Mouse (Mus musculus) hindbrain, embryonic 11.5 days (tissue): ENCODE measurements around the gene Cldn17. TPM values are rescaled to one million over a fixed set of nuclear protein-coding genes. Genes with fewer than 3 reads are reported as not detected.
A peak's percentile ranks its signal among the peaks of the same experiment; 100 is the strongest.

ENCODE experiments used
- ATAC-seq: fragments of 200-750 bp; cut with Nextera tagmentation; 2 replicates; pipeline ENCODE4 v1.8.0; 2017; ENCODE audit warnings: mild to moderate bottlenecking, moderate TSS enrichment, moderate library complexity; ENCODE audit not compliant: low FRiP score
- DNase-seq: peaks from one replicate; pipeline ENCODE4 v3.0.0-alpha.2; 2015; ENCODE audit warnings: low spot score
- H3K27ac ChIP-seq: fragments of 300-500 bp; sonication (generic); 2 replicates; pipeline ENCODE4 v1.5.1; 2014; ENCODE audit warnings: mild to moderate bottlenecking, low read depth, low read length
- H3K27me3 ChIP-seq: fragments of 300-500 bp; sonication (generic); 2 replicates; pipeline ENCODE4 v1.6.1; 2014; ENCODE audit warnings: mild to moderate bottlenecking, low read length, moderate library complexity, mixed read lengths; ENCODE audit not compliant: control insufficient read depth, insufficient read depth
- H3K36me3 ChIP-seq: fragments of 300-500 bp; sonication (generic); 2 replicates; pipeline ENCODE4 v1.6.1; 2014; ENCODE audit warnings: mild to moderate bottlenecking, low read length, moderate library complexity, mixed read lengths; ENCODE audit not compliant: control insufficient read depth, insufficient read depth
- H3K4me1 ChIP-seq: fragments of 300-500 bp; sonication (generic); replicated peaks from 2 replicates; pipeline ENCODE4 v1.6.1; 2014; ENCODE audit warnings: low read length, mixed read lengths; ENCODE audit not compliant: control insufficient read depth, insufficient read depth
- H3K4me2 ChIP-seq: fragments of 300-500 bp; sonication (generic); replicated peaks from 2 replicates; pipeline ENCODE4 v1.6.1; 2014; ENCODE audit warnings: mild to moderate bottlenecking, low read depth, low read length
- H3K4me3 ChIP-seq: fragments of 300-500 bp; sonication (generic); 2 replicates; pipeline ENCODE4 v1.5.1; 2014; ENCODE audit warnings: low read depth, low read length
- H3K9ac ChIP-seq: fragments of 300-500 bp; sonication (generic); 2 replicates; pipeline ENCODE4 v1.6.1; 2014; ENCODE audit warnings: low read depth, low read length
- H3K9me3 ChIP-seq: fragments of 300-500 bp; sonication (generic); 2 replicates; pipeline ENCODE4 v1.6.1; 2016; ENCODE audit warnings: low read length; ENCODE audit not compliant: control insufficient read depth
- WGBS: fragments of 180-500 bp; shearing (Covaris S2); extraction: QIAGEN DNeasy Blood & Tissue Kit; methylation state at CpG from one replicate; pipeline ENCODE4 v1.1.7; 2014; 5-methylcytosine and 5-hydroxymethylcytosine counted together
- polyA plus RNA-seq: library from polyadenylated mRNA; unstranded; fragments of >200 nt; fragmentation: Nextera tagmentation; extraction: Ambion mirVana; gene quantifications from 2 replicates; pipeline ENCODE4 v1.2.1, GENCODE M21; 2014

Cldn17 gene
- not detected in 2 replicates for polyA plus RNA-seq

DNA sequence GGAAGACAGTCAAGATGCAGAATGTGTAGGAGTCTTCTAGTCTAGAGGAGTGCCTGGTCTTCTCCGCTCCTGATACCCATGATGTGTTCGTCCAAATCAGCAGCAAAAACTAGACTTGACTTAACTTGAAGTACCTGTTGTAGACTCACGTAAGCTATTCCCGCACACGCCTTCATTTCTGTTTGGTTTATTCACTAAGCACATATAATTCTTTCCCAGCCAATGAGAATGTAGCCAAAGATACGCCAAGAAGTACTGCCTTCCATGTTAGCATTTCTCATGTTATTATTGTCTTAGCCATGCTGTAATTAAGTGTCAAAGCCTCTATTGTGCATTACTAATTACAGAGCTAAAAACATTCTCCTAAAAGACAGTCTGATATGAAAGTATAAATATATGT, at the start of gene Cldn17:
TSS of gene Cldn17 (minus strand) at position 101 of the 400 bp plus-strand sequence.
- no peaks in the 10 kb centered on the region for H3K27me3 ChIP-seq
- no peaks in the 10 kb centered on the region for H3K36me3 ChIP-seq
- no peaks in the 10 kb centered on the region for H3K9me3 ChIP-seq
- no peak within 1 kb of the TSS for H3K4me2 ChIP-seq
- ATAC-seq (no peak), DNase-seq (no peak)
- no peak within 1 kb of the TSS for H3K4me3 ChIP-seq
- no peak within 1 kb of the TSS for H3K27ac ChIP-seq
- H3K9ac ChIP-seq, result no peak within 1 kb of the TSS
- WGBS, result 94% methylated on average over 6 of the region's 6 CpGs
- no peaks in the 10 kb centered on the region for H3K4me1 ChIP-seq

DNA sequence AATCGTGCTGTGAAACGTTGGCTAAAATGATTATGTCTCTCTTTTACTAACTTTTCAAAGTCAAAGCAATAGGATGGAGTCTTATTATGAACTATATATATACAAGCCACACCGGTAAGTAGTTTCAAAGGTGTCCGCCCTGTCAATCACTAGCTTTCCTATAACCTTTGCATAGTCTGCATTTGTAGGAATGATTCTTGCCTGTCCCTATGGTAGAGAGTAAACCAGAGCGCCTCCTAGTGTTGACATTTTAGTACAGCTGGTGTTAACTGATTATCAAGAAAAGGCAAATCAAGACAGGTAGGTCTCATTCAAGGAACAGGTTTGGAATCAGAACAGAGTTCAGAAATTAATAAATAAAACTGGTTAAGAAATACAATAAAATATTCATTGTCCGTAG, 35.7 kb upstream of the Cldn17 start:
- peak; percentile 53 for DNase-seq
- peak; percentile 53; the same call in 1 of the 2 replicates for ATAC-seq
- Histone ChIP-seq H3K27me3 (no peaks in the 10 kb centered on the region), H3K4me1 (no peaks in the 10 kb centered on the region), H3K27ac (no peak overlapping the region), H3K36me3 (no peaks in the 10 kb centered on the region), H3K4me3 (no peak overlapping the region), H3K9me3 (no peaks in the 10 kb centered on the region), H3K4me2 (no peak overlapping the region), H3K9ac (no peak overlapping the region)
- WGBS, result 54% methylated on average over 6 of the region's 6 CpGs

DNA sequence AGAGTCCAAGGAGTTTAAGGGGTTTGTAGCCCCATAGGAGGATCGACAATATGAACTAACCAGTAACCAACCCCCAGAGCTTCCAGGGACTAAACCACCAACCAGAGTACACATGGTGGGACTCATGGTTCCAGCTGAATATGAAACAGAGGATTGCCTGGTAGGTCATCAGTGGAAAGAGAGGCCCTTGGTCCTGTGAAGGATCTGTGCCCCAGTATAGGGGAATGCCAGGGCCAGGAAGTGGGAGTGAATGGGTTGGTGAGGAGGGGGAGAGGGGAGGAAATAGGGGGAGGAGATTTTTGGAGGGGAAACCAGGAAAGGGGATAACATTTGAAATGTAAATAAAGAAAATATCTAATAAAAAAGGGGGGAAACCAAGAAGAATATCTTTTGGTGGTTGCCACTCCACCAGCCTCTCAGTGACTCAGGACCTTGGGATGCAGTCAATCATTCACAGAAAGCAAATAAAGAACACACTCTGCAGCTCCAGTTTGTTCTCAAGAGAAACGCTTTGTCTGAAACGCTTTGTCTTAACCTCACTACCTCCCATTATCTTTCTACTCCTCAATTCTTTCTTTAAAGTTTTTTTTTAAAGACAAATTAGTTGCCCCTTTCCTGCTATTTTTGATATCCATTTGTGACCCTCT, 33.2 kb upstream of the Cldn17 start:
- Histone ChIP-seq H3K36me3 (no peaks in the 10 kb centered on the region), H3K4me1 (no peaks in the 10 kb centered on the region), H3K4me3 (no peak overlapping the region), H3K27ac (no peak overlapping the region), H3K9ac (no peak overlapping the region), H3K9me3 (no peaks in the 10 kb centered on the region), H3K27me3 (no peaks in the 10 kb centered on the region), H3K4me2 (no peak overlapping the region)
- ATAC-seq (no peak), DNase-seq (no peak)
- 53% methylated on average over 3 of the region's 3 CpGs for whole genome bisulfite sequencing

DNA sequence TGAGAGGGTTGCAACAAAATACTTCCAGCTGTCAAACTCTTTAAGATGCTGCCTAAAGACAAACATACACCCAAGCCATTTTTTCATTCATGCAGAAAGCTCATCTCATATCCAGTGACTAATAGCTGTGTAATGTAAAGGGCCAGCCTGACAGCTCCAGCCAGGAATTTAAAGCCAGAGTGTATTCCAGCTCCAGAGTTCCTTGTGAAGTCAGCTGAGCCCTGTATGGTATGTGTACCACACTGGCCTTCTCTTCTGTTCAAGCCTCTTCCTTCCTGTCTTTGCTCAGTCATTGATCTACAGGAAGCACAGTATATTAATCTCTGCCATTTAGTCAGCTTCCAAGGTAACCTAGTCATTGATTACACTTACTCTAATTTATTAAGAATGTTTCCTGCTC, 4.6 kb upstream of the Cldn17 start:
- no peak overlapping the region for H3K4me3 ChIP-seq
- H3K27ac ChIP-seq, result no peak overlapping the region
- no peaks in the 10 kb centered on the region for H3K27me3 ChIP-seq
- no peaks in the 10 kb centered on the region for H3K9me3 ChIP-seq
- H3K9ac ChIP-seq, result no peak overlapping the region
- no peaks in the 10 kb centered on the region for H3K4me1 ChIP-seq
- H3K4me2 ChIP-seq, result no peak overlapping the region
- H3K36me3 ChIP-seq, result no peaks in the 10 kb centered on the region
- no peak for DNase-seq
- no peak for ATAC-seq

DNA sequence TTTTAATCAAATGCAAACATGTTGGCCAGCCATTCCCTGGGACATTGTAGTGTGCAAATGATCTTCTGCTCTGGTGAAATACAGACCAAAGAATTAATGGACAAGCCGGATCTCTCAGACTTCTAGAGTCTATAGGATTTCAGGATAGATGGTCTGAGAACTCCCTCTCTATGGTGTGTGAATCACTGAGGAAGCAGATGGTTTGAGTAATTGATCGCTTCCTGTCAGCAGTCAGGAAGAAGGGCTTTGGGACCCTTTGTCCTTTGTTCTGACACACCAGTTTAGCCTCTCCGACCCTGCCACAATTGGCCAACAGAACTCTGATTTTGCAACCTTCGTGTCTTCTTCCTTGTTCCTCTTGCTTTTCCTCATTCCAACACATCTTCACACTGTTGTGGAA, 1.4 kb upstream of the Cldn17 start:
- Histone ChIP-seq H3K27ac (no peak overlapping the region), H3K9ac (no peak overlapping the region), H3K4me1 (no peaks in the 10 kb centered on the region), H3K36me3 (no peaks in the 10 kb centered on the region), H3K27me3 (no peaks in the 10 kb centered on the region), H3K4me3 (no peak overlapping the region), H3K9me3 (no peaks in the 10 kb centered on the region), H3K4me2 (no peak overlapping the region)
- WGBS, result 73% methylated on average over 4 of the region's 4 CpGs
- ATAC-seq (no peak), DNase-seq (no peak)

DNA sequence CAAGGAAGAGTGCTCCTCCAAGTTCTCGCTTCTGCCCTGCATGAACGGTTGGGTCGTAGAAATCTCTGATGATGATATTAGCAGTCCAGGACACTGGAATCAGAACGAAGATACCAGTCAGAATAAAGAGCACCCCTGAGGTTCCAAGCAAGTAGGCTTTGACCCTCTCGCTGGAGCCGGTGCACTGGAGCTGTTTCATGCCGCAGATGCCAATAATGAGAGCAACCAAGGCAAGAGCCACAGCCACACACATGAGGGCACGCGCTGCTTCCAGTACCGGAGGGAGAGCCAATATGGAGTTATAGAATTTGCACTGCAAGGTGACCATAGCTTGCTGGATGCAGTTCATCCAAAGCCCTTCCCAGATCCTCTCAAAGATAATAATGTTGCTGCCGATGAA, 440 bp downstream of the Cldn17 start:
- no peak for ATAC-seq
- H3K4me1 ChIP-seq, result no peaks in the 10 kb centered on the region
- H3K27me3 ChIP-seq, result no peaks in the 10 kb centered on the region
- no peak overlapping the region for H3K27ac ChIP-seq
- DNase-seq, result no peak
- H3K4me3 ChIP-seq, result no peak overlapping the region
- H3K9ac ChIP-seq, result no peak overlapping the region
- 92% methylated on average over 11 of the region's 11 CpGs for WGBS
- H3K9me3 ChIP-seq, result no peaks in the 10 kb centered on the region
- no peak overlapping the region for H3K4me2 ChIP-seq
- H3K36me3 ChIP-seq, result no peaks in the 10 kb centered on the region

DNA sequence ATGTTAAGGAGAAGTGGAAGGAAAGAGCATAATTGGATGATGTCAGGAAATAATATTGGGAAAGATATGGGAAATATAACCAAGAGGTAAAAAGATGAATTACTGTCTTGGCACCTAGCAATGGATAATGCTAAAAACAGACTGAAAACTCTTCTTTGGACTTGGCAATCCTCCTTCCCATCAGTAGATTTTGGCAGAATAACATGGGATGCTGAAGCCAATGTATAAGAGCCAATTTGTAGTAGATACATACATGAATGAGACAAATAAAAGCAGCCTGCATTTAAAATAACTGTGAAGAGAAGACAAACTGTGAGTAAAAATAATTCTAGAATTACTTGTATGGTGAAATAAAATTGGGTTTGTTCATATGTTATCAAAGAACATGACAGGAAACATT, 18.7 kb downstream of the Cldn17 start:
- ATAC-seq (no peak), DNase-seq (no peak)
- Histone ChIP-seq H3K9me3 (no peaks in the 10 kb centered on the region), H3K4me2 (no peak overlapping the region), H3K9ac (no peak overlapping the region), H3K4me1 (no peaks in the 10 kb centered on the region), H3K4me3 (no peak overlapping the region), H3K27me3 (no peaks in the 10 kb centered on the region), H3K27ac (no peak overlapping the region), H3K36me3 (no peaks in the 10 kb centered on the region)

DNA sequence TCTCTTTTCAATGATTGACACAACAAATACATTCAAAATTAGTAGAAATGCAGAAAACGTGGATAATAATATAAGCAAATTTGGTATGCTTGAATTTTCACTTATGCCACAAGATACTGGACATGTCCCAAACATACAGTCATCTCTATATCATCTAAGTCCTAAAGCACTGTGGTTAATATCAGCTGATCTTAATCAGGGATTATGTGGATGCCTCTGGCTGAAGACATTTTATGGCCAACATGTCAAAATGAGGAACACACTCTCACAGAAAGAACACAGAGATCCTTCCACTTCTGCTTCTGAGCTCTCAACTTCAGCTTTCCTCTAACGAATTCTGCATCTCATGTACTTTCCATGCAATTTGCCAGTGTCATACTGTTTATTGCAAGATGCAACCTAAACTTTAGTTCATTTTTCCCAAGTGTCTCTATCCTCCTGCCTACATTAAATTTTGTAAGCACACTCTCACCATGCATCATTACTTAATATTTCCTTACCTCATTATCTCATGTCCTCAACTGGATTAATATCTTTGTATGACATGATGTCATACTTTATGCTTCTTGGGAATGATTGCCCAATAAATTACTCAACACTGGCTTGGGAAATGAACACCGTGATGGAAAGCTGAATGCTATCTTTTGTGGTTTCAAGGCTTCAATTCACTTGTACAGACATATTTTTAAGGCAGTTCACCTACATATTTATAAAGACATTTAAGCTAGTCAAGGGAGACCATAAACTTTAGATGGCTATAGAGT, 26.6 kb downstream of the Cldn17 start:
- no peaks in the 10 kb centered on the region for H3K36me3 ChIP-seq
- no peaks in the 10 kb centered on the region for H3K4me1 ChIP-seq
- no peak overlapping the region for H3K9ac ChIP-seq
- H3K27me3 ChIP-seq, result no peaks in the 10 kb centered on the region
- H3K4me3 ChIP-seq, result no peak overlapping the region
- 81% methylated on average over 3 of the region's 3 CpGs for WGBS
- H3K4me2 ChIP-seq, result no peak overlapping the region
- DNase-seq (no peak), ATAC-seq (no peak)
- H3K27ac ChIP-seq, result no peak overlapping the region
- no peaks in the 10 kb centered on the region for H3K9me3 ChIP-seq

DNA sequence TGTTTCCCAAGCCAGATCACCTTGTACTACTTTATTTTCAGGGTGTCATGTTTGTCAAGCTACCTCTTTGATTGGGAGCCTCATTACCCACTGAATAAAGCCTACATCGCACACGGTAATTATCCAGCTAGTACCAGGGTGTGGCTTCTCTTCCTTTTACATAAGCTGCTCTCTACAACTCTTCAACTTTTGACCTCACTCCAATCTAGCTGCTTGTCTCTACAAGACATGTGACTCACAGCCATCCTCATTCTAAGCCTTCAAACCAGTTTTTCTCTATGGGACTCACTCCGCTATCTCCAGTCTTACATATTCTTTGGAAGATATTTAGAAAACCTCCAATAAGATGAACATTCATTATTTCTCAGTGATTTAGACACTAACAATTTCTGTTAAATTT, 43.5 kb downstream of the Cldn17 start:
- WGBS, result 87% methylated on average over 3 of the region's 3 CpGs
- H3K36me3 ChIP-seq, result no peaks in the 10 kb centered on the region
- H3K4me1 ChIP-seq, result no peaks in the 10 kb centered on the region
- no peak overlapping the region for H3K27ac ChIP-seq
- no peak overlapping the region for H3K9ac ChIP-seq
- DNase-seq (no peak), ATAC-seq (no peak)
- H3K9me3 ChIP-seq, result no peaks in the 10 kb centered on the region
- H3K4me2 ChIP-seq, result no peak overlapping the region
- H3K27me3 ChIP-seq, result no peaks in the 10 kb centered on the region
- no peak overlapping the region for H3K4me3 ChIP-seq
